Mouse (Mus musculus): Measurements from ENCODE around the gene Cadps. TPM values are rescaled to one million over a fixed set of nuclear protein-coding genes. Genes with fewer than 3 reads are reported as not detected.

Cadps gene
- total and polyA plus RNA-seq, 2 experiments: under 0.01 TPM; not detected in 1

DNA sequence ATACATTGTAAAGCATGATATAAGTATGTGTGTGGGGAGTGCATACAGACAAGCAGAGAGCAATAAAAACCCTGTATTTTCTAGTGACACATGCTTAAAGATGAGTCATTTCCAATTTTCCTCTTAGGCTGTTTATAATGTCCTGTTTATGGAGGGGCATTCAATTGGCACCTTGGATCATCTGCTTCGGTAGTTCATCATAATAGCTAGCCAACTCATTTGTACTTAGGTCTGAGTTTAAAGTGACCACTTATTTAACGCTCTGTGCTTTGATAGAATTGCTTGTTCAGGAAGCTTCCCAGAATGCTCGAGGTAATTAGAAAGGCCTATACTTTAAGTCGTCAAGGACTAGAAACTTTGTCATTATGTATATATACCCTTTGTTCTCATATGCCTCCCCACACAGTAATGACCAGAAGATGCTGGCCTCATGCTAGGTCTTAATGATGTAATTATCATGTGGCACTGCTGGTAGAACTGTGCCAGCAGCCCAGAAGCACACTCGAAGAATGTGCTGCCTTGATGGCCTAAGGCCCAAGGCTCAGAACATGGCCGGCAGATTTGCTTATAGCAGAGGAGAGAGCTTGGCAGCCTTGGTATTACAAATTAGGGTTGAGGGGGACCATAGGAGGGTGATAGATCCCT lies 179.9 kb downstream of the Cadps start:
- Histone ChIP-seq H3K79me2 (ENCODE audit: control insufficient read depth, insufficient read depth, low read length) (no peaks in the 10 kb centered on the region), H3K4me1 (ENCODE audit: control insufficient read depth, insufficient read depth, low read length) (no peaks in the 10 kb centered on the region), H3K27ac (replicated peaks; ENCODE audit: insufficient read depth, low read depth, low read length) (no peak overlapping the region), H3K36me3 (ENCODE audit: control insufficient read depth, insufficient read depth, low read length) (no peaks in the 10 kb centered on the region), H3K9ac (ENCODE audit: low read depth, low read length) (no peak overlapping the region), H3K4me3 (ENCODE audit: insufficient read depth, low read depth, low read length) (no peak overlapping the region), H3K27me3 (ENCODE audit: control insufficient read depth, insufficient read depth, low read length) (no peaks in the 10 kb centered on the region)
- DNase-seq (ENCODE audit: extremely low read depth, low read depth, low spot score): no peak
- no peak for TF ChIP-seq CTCF (IDR thresholded peaks at IDR 0.05; ENCODE audit: low read depth, low read length)
- 84% methylated on average over 6 of the region's 6 CpGs for WGBS

DNA sequence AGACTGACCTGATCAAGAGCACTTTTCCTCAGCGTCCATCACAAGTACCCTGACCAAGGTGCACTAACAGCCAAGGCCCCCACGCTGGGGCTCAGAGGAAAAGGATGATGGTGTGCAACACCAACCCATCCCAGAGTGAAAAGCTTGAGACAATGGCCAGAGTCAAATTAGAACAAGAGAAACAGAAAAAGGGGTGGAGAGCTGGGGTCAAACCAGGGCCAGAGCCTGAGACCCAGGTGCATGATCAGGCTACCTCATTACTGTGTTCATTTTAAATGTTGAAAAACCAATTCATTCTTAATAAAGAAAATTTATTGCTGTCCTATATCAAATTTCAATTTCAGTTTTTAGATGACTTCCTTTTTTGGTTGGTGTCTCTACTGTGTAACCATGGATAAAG lies 184.1 kb downstream of the Cadps start:
- Histone ChIP-seq H3K79me2 (ENCODE audit: control insufficient read depth, insufficient read depth, low read length) (no peaks in the 10 kb centered on the region), H3K27ac (replicated peaks; ENCODE audit: insufficient read depth, low read depth, low read length) (no peak overlapping the region), H3K9ac (ENCODE audit: low read depth, low read length) (no peak overlapping the region), H3K27me3 (ENCODE audit: control insufficient read depth, insufficient read depth, low read length) (no peaks in the 10 kb centered on the region), H3K4me3 (ENCODE audit: insufficient read depth, low read depth, low read length) (no peak overlapping the region), H3K4me1 (ENCODE audit: control insufficient read depth, insufficient read depth, low read length) (no peaks in the 10 kb centered on the region), H3K36me3 (ENCODE audit: control insufficient read depth, insufficient read depth, low read length) (no peaks in the 10 kb centered on the region)
- 88% methylated on average over 2 of the region's 2 CpGs for WGBS
- no peak for TF ChIP-seq POLR2A (IDR thresholded peaks at IDR 0.05; ENCODE audit: extremely low read depth, insufficient read depth, low read length)
- TF ChIP-seq CTCF (IDR thresholded peaks at IDR 0.05; ENCODE audit: low read depth, low read length): no peak
- no peak for DNase-seq (ENCODE audit: extremely low read depth, low read depth, low spot score)

DNA sequence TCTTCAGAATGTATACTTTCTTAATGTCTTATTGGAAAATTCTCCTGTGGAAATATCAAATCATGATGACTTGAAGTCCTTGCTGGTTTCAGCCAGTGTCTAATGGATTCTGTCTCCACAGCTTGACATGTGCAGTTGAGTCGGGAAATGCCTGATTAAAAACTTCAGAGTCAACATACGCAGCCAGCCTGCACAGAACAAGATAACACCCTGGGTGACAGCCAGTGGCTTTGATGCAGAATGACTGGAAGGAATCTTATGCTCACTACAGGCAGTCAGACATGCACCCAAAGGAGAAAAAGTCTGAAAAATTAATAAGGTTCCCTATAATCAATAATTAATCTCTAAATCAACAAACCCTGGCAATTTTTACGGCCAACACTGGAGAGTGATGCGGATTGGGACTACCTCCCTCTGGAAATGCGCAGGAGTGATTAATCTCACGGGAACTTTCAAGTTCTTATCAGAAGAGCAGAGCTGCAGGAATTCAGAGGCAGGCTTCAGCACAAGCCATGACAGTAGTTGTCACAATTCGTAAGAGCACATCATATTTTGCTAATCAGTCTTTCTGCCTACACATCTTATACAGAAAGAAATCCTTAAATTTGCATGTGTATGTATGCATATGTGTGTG lies 185.6 kb downstream of the Cadps start:
- H3K79me2 ChIP-seq (ENCODE audit: control insufficient read depth, insufficient read depth, low read length): no peaks in the 10 kb centered on the region
- H3K36me3 ChIP-seq (ENCODE audit: control insufficient read depth, insufficient read depth, low read length): no peaks in the 10 kb centered on the region
- WGBS: 53% methylated on average over 7 of the region's 7 CpGs
- no peak overlapping the region for H3K27ac ChIP-seq (replicated peaks; ENCODE audit: insufficient read depth, low read depth, low read length)
- no peaks in the 10 kb centered on the region for H3K27me3 ChIP-seq (ENCODE audit: control insufficient read depth, insufficient read depth, low read length)
- H3K4me1 ChIP-seq (ENCODE audit: control insufficient read depth, insufficient read depth, low read length): no peaks in the 10 kb centered on the region
- H3K4me3 ChIP-seq (ENCODE audit: insufficient read depth, low read depth, low read length): no peak overlapping the region
- TF ChIP-seq POLR2A (IDR thresholded peaks at IDR 0.05; ENCODE audit: extremely low read depth, insufficient read depth, low read length) (no peak), CTCF (IDR thresholded peaks at IDR 0.05; ENCODE audit: low read depth, low read length) (no peak)
- DNase-seq (ENCODE audit: extremely low read depth, low read depth, low spot score): no peak
- H3K9ac ChIP-seq (ENCODE audit: low read depth, low read length): no peak overlapping the region

DNA sequence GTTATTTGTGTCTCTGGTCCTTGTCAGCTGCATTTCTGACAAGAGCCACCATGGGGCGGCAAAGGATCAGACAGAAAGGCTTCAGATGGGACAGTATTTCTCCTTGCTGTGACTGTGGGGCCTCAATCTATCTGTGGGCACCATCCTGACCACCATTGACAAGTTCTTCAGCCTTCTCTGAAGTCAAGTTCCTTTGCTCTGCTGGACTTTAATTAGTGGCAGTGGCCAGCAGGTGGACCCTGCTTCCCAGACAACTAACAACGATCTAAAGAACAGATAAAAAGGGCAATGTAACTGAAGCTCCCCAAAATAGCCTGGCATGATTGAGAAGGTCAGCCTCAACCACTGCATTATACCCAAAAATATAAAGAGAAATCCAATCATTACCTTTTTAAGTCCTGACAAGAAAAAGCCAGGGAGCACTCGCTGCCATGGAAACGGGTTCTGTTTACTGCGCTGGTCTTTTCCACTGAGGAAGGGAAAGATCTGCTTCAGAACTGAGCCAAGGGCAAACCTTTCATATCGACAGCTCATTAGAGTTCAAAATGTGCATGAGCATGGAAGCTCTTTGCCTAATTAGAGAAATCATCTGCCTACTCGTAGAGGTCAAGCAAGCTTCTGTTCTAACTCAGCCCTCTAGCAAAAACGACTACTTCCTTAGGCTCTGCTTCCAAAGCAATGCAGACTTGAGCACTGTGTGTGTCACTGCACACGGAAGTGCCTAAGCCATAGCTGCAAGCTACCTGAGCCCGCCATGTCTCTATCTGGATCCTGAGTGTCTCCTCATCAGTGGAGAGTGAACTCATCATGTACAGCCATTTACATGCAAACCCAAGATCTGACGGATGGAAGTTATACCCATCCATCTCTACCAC lies 198.4 kb downstream of the Cadps start:
- Histone ChIP-seq H3K27me3 (ENCODE audit: control insufficient read depth, insufficient read depth, low read length) (peaks cover 2% of the 10 kb centered on the region; the same call in 1 of the 2 replicates), H3K4me3 (ENCODE audit: insufficient read depth, low read depth, low read length) (no peak overlapping the region), H3K27ac (replicated peaks; ENCODE audit: insufficient read depth, low read depth, low read length) (no peak overlapping the region), H3K4me1 (ENCODE audit: control insufficient read depth, insufficient read depth, low read length) (no peaks in the 10 kb centered on the region), H3K9ac (ENCODE audit: low read depth, low read length) (no peak overlapping the region), H3K36me3 (ENCODE audit: control insufficient read depth, insufficient read depth, low read length) (no peaks in the 10 kb centered on the region), H3K79me2 (ENCODE audit: control insufficient read depth, insufficient read depth, low read length) (no peaks in the 10 kb centered on the region)
- DNase-seq (ENCODE audit: extremely low read depth, low read depth, low spot score): no peak
- TF ChIP-seq POLR2A (IDR thresholded peaks at IDR 0.05; ENCODE audit: extremely low read depth, insufficient read depth, low read length) (no peak), CTCF (IDR thresholded peaks at IDR 0.05; ENCODE audit: low read depth, low read length) (peak; percentile 19; the same call in 1 of the 2 replicates)
- 67% methylated on average over 11 of the region's 11 CpGs for WGBS

DNA sequence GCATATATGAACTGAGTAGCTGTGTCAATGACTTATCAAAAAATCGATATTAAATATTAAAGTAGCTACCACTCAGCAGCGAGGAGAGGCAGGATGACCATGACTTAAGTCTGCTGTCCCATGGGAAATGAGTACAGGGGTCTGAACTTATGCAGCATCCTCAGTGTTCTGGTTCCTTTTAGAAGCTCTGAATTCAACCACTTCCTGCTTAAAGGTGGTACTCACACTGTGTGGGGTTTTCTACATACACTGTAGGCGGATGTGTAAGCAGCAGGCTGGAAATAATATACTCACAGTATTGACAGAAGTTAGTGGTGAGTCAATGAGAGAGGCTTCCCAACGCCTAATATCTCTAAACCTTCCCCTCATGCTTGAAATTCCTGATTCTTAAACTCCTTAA lies 215.9 kb downstream of the Cadps start:
- Histone ChIP-seq H3K36me3 (ENCODE audit: control insufficient read depth, insufficient read depth, low read length) (no peaks in the 10 kb centered on the region), H3K79me2 (ENCODE audit: control insufficient read depth, insufficient read depth, low read length) (no peaks in the 10 kb centered on the region), H3K4me3 (ENCODE audit: insufficient read depth, low read depth, low read length) (no peak overlapping the region), H3K27ac (replicated peaks; ENCODE audit: insufficient read depth, low read depth, low read length) (no peak overlapping the region), H3K9ac (ENCODE audit: low read depth, low read length) (no peak overlapping the region), H3K27me3 (ENCODE audit: control insufficient read depth, insufficient read depth, low read length) (no peaks in the 10 kb centered on the region), H3K4me1 (ENCODE audit: control insufficient read depth, insufficient read depth, low read length) (no peaks in the 10 kb centered on the region)
- WGBS: 68% methylated on average over 4 of the region's 4 CpGs
- no peak for TF ChIP-seq CTCF (IDR thresholded peaks at IDR 0.05; ENCODE audit: low read depth, low read length)
- no peak for TF ChIP-seq POLR2A (IDR thresholded peaks at IDR 0.05; ENCODE audit: extremely low read depth, insufficient read depth, low read length)
- DNase-seq (ENCODE audit: extremely low read depth, low read depth, low spot score): no peak
